Mouse (Mus musculus) MEL (cell line): Measurements from ENCODE around the gene Gng12. TPM values are rescaled to one million over a fixed set of nuclear protein-coding genes. Genes with fewer than 3 reads are reported as not detected.
A peak's percentile ranks its signal among the peaks of the same experiment; 100 is the strongest.

Source experiments
- DNase-seq: peaks from one replicate; pipeline ENCODE4 v3.0.0; 2011; ENCODE audit warnings: low read depth, low spot score
- H3K27ac ChIP-seq: 2 replicates; pipeline ENCODE4 v1.5.1; 2012; ENCODE audit warnings: low read depth, mild to moderate bottlenecking, control low read depth, low read length, moderate library complexity; ENCODE audit not compliant: control insufficient read depth
- H3K27me3 ChIP-seq, 2 experiments: fragments of 150-350 bp in 1 of 2; sonication (generic) in 1 of 2; 2 replicates each; pipeline ENCODE4 v1.6.1; 2012; ENCODE audit warnings: low read length in 2 of 2, mild to moderate bottlenecking in 2 of 2, improper control_type of control experiment in 1 of 2, moderate library complexity in 1 of 2; ENCODE audit not compliant: insufficient read depth in 2 of 2, control insufficient read depth in 1 of 2
- H3K36me3 ChIP-seq, 2 experiments: 2 replicates each; pipeline ENCODE4 v1.6.1; 2012 to 2014; ENCODE audit warnings: low read length in 2 of 2, improper control_type of control experiment in 1 of 2, inconsistent platforms in 1 of 2, mild to moderate bottlenecking in 1 of 2; ENCODE audit not compliant: insufficient read depth in 2 of 2, control insufficient read depth in 1 of 2
- H3K4me1 ChIP-seq, 2 experiments: fragments of 150-350 bp in 1 of 2; sonication (generic) in 1 of 2; 2 replicates each; pipeline ENCODE4 v1.6.1; 2012; ENCODE audit warnings: low read length in 2 of 2, improper control_type of control experiment in 1 of 2, mild to moderate bottlenecking in 1 of 2; ENCODE audit not compliant: insufficient read depth in 2 of 2, control insufficient read depth in 1 of 2
- H3K4me3 ChIP-seq, 2 experiments: fragments of 150-350 bp in 1 of 2; sonication (generic) in 1 of 2; 2 replicates each; pipeline ENCODE4 v1.5.1; 2012; ENCODE audit warnings: low read depth in 2 of 2, low read length in 2 of 2, mild to moderate bottlenecking in 2 of 2, moderate library complexity in 2 of 2, control low read depth in 1 of 2, improper control_type of control experiment in 1 of 2; ENCODE audit not compliant: control insufficient read depth in 1 of 2, insufficient read depth in 1 of 2
- H3K79me2 ChIP-seq: 2 replicates; pipeline ENCODE4 v1.6.1; 2012; ENCODE audit warnings: mild to moderate bottlenecking, low read length, moderate library complexity; ENCODE audit not compliant: control insufficient read depth, poor library complexity, insufficient read depth
- H3K9ac ChIP-seq: 2 replicates; pipeline ENCODE4 v1.6.1; 2012; ENCODE audit warnings: low read depth, mild to moderate bottlenecking, control low read depth, low read length, moderate library complexity; ENCODE audit not compliant: control insufficient read depth, poor library complexity, severe bottlenecking
- H3K9me3 ChIP-seq: fragments of 150-350 bp; sonication (generic); replicated peaks from 2 replicates; pipeline ENCODE4 v1.6.1; 2012; ENCODE audit warnings: mild to moderate bottlenecking, low read length, improper control_type of control experiment, moderate library complexity; ENCODE audit not compliant: insufficient read depth
- BHLHE40 ChIP-seq: IDR thresholded peaks from 2 replicates; pipeline ENCODE4 v1.6.1; 2012; ENCODE audit warnings: low read depth, mild to moderate bottlenecking, inconsistent platforms, low read length, improper control_type of control experiment, borderline replicate concordance
- CHD2 ChIP-seq: IDR thresholded peaks from 2 replicates; pipeline ENCODE4 v1.6.1; 2011; ENCODE audit warnings: low read length, improper control_type of control experiment
- E2F4 ChIP-seq: IDR thresholded peaks from 2 replicates; pipeline ENCODE4 v1.6.1; 2011; ENCODE audit warnings: low read depth, low read length, improper control_type of control experiment, borderline replicate concordance
- ELF1 ChIP-seq: IDR thresholded peaks from 2 replicates; pipeline ENCODE4 v1.6.1; 2014; ENCODE audit warnings: low read depth, mild to moderate bottlenecking, inconsistent platforms, low read length, improper control_type of control experiment, moderate library complexity
- EP300 ChIP-seq, 2 experiments: IDR thresholded peaks; 2 replicates each; pipeline ENCODE4 v1.6.1; 2011; ENCODE audit warnings: improper control_type of control experiment in 2 of 2, low read length in 2 of 2, low read depth in 1 of 2, mild to moderate bottlenecking in 1 of 2
- ETS1 ChIP-seq: IDR thresholded peaks from 2 replicates; pipeline ENCODE4 v1.6.1; 2012; ENCODE audit warnings: low read depth, mild to moderate bottlenecking, inconsistent platforms, low read length, improper control_type of control experiment, moderate library complexity
- GABPA ChIP-seq: IDR thresholded peaks from 2 replicates; pipeline ENCODE4 v1.6.1; 2012; ENCODE audit warnings: low read depth, mild to moderate bottlenecking, inconsistent platforms, low read length, improper control_type of control experiment, moderate library complexity
- HCFC1 ChIP-seq: IDR thresholded peaks from 2 replicates; pipeline ENCODE4 v1.6.1; 2012; ENCODE audit warnings: low read depth, mild to moderate bottlenecking, inconsistent platforms, low read length, improper control_type of control experiment, moderate library complexity
- JUND ChIP-seq: IDR thresholded peaks from 2 replicates; pipeline ENCODE4 v1.6.1; 2011; ENCODE audit warnings: low read depth, mild to moderate bottlenecking, improper control_type of control experiment, low read length
- MAFK ChIP-seq: IDR thresholded peaks from 2 replicates; pipeline ENCODE4 v1.6.1; 2011; ENCODE audit warnings: low read depth, mild to moderate bottlenecking, low read length, improper control_type of control experiment, borderline replicate concordance
- MAZ ChIP-seq: IDR thresholded peaks from 2 replicates; pipeline ENCODE4 v1.6.1; 2012; ENCODE audit warnings: low read depth, mild to moderate bottlenecking, inconsistent platforms, low read length, improper control_type of control experiment
- MEF2A ChIP-seq: IDR thresholded peaks from 2 replicates; pipeline ENCODE4 v1.6.1; 2014; ENCODE audit warnings: low read depth, mild to moderate bottlenecking, inconsistent platforms, low read length, improper control_type of control experiment; ENCODE audit not compliant: poor library complexity, insufficient replicate concordance, severe bottlenecking; ENCODE audit errors: extremely low read depth
- MXI1 ChIP-seq: IDR thresholded peaks from 2 replicates; pipeline ENCODE4 v1.6.1; 2011; ENCODE audit warnings: mild to moderate bottlenecking, low read depth, low read length, improper control_type of control experiment
- MYC ChIP-seq: IDR thresholded peaks from 2 replicates; pipeline ENCODE4 v1.6.1; 2011; ENCODE audit warnings: low read depth, mild to moderate bottlenecking, low read length, improper control_type of control experiment, moderate library complexity
- NELFE ChIP-seq: IDR thresholded peaks from 2 replicates; pipeline ENCODE4 v1.6.1; 2011; ENCODE audit warnings: low read depth, low read length, improper control_type of control experiment
- NRF1 ChIP-seq: IDR thresholded peaks from 2 replicates; pipeline ENCODE4 v1.6.1; 2014; ENCODE audit warnings: low read depth, mild to moderate bottlenecking, inconsistent platforms, low read length, improper control_type of control experiment, moderate library complexity; ENCODE audit not compliant: poor library complexity, insufficient read depth, severe bottlenecking
- POLR2A ChIP-seq, 2 experiments: IDR thresholded peaks; 2 replicates each; pipeline ENCODE4 v1.6.1; 2011 to 2012; ENCODE audit warnings: low read length in 2 of 2, mild to moderate bottlenecking in 2 of 2, control low read depth in 1 of 2, improper control_type of control experiment in 1 of 2, low read depth in 1 of 2, moderate library complexity in 1 of 2; ENCODE audit not compliant: control insufficient read depth in 1 of 2, insufficient read depth in 1 of 2, poor library complexity in 1 of 2
- POLR2AphosphoS5 ChIP-seq: IDR thresholded peaks from 2 replicates; pipeline ENCODE4 v1.6.1; 2012; ENCODE audit warnings: low read depth, borderline replicate concordance, mild to moderate bottlenecking, inconsistent platforms, low read length, moderate library complexity, mixed read lengths
- RAD21 ChIP-seq: IDR thresholded peaks from 2 replicates; pipeline ENCODE4 v1.6.1; 2011; ENCODE audit warnings: mild to moderate bottlenecking, low read depth, low read length, improper control_type of control experiment
- RCOR1 ChIP-seq: IDR thresholded peaks from 2 replicates; pipeline ENCODE4 v1.6.1; 2012; ENCODE audit warnings: low read depth, mild to moderate bottlenecking, inconsistent platforms, low read length, improper control_type of control experiment
- SIN3A ChIP-seq: IDR thresholded peaks from 2 replicates; pipeline ENCODE4 v1.6.1; 2012; ENCODE audit warnings: low read length, improper control_type of control experiment, inconsistent platforms
- SMC3 ChIP-seq: IDR thresholded peaks from 2 replicates; pipeline ENCODE4 v1.6.1; 2011; ENCODE audit warnings: low read depth, low read length, improper control_type of control experiment
- TAL1 ChIP-seq: IDR thresholded peaks from 2 replicates; pipeline ENCODE4 v1.6.1; 2012; ENCODE audit warnings: mild to moderate bottlenecking, inconsistent platforms, low read length, moderate library complexity, mixed read lengths
- TBP ChIP-seq: IDR thresholded peaks from 2 replicates; pipeline ENCODE4 v1.8.0; 2011; ENCODE audit warnings: low read depth, low read length, improper control_type of control experiment
- UBTF ChIP-seq: IDR thresholded peaks from 2 replicates; pipeline ENCODE4 v1.6.1; 2012; ENCODE audit warnings: low read depth, mild to moderate bottlenecking, inconsistent platforms, low read length, improper control_type of control experiment, moderate library complexity, borderline replicate concordance; ENCODE audit not compliant: insufficient read depth
- USF1 ChIP-seq: IDR thresholded peaks from 2 replicates; pipeline ENCODE4 v1.6.1; 2014; ENCODE audit warnings: low read depth, mild to moderate bottlenecking, inconsistent platforms, low read length, improper control_type of control experiment, moderate library complexity
- USF2 ChIP-seq, 2 experiments: IDR thresholded peaks; 2 replicates each; pipeline ENCODE4 v1.6.1; 2011 to 2012; ENCODE audit warnings: improper control_type of control experiment in 2 of 2, low read length in 2 of 2, borderline replicate concordance in 1 of 2, inconsistent platforms in 1 of 2, low read depth in 1 of 2, mild to moderate bottlenecking in 1 of 2; ENCODE audit not compliant: insufficient read depth in 1 of 2
- ZC3H11A ChIP-seq: IDR thresholded peaks from 2 replicates; pipeline ENCODE4 v1.6.1; 2012; ENCODE audit warnings: low read depth, mild to moderate bottlenecking, inconsistent platforms, low read length, improper control_type of control experiment
- ZKSCAN1 ChIP-seq: IDR thresholded peaks from 2 replicates; pipeline ENCODE4 v1.6.1; 2012; ENCODE audit warnings: low read depth, mild to moderate bottlenecking, inconsistent platforms, low read length, improper control_type of control experiment, moderate library complexity
- ZMIZ1 ChIP-seq: IDR thresholded peaks from 2 replicates; pipeline ENCODE4 v1.6.1; 2012; ENCODE audit warnings: low read depth, mild to moderate bottlenecking, inconsistent platforms, low read length, improper control_type of control experiment, moderate library complexity
- ZNF384 ChIP-seq: IDR thresholded peaks from 2 replicates; pipeline ENCODE4 v1.6.1; 2012; ENCODE audit warnings: low read depth, mild to moderate bottlenecking, inconsistent platforms, low read length, improper control_type of control experiment
- polyA plus RNA-seq, 2 experiments: library from polyadenylated mRNA; stranded (reverse) in 1 of 2; unstranded in 1 of 2; fragments of >175 nt in 1 of 2; fragments of >200 nt in 1 of 2; gene quantifications; 2 replicates each; pipeline versions ENCODE4 v1.2.1 to v1.2.4; 2012; ENCODE audit warnings: low replicate concordance in 2 of 2, low read depth in 1 of 2; ENCODE audit not compliant: insufficient read length in 2 of 2, insufficient read depth in 1 of 2, missing spikeins in 1 of 2
- total RNA-seq: library from RNA; depleted of rRNA; stranded (reverse); fragments of 300-350 nt; gene quantifications from 2 replicates; pipeline ENCODE4 v1.2.3, GENCODE M21; 2012; rRNA removed

Gene Gng12
- total RNA-seq = 13.1 and 16.8 TPM in 2 replicates
- polyA plus RNA-seq = 10 to 100 TPM in 1 of 2 experiments, not detected in 1; 44.0 TPM

GRCm38 (mm10) chr6:66896119-66896920 lies at the start of gene Gng12:
TSS of gene Gng12 (plus strand) at chr6:66896397.
- no peaks in the 10 kb centered on the region for H3K9me3 ChIP-seq
- H3K36me3 ChIP-seq = peaks cover 0 to 27% of the 10 kb centered on the region in 2 experiments; a peak in 2 of 4 replicates
- peaks cover 16 to 22% of the 10 kb centered on the region in 2 experiments for H3K4me1 ChIP-seq
- TF ChIP-seq MXI1 (no peak; the same call in 1 of the 2 replicates), CHD2 (no peak), TAL1 (no peak), ZC3H11A (no peak), RAD21 (no peak), ELF1 (no peak), UBTF (0 out of 2 replicates have a peak, but pooled peaks have one; percentile 87), ZNF384 (no peak), BHLHE40 (no peak), POLR2AphosphoS5 (no peak), EP300 (IDR thresholded peaks at IDR 0.05; ENCODE audit: low read depth in 1 of 2, low read length in 2 of 2) (no peak), NELFE (peak; percentile 48; the same call in 1 of the 2 replicates), RCOR1 (no peak), SMC3 (no peak), ZMIZ1 (no peak), USF2 (IDR thresholded peaks at IDR 0.05; ENCODE audit: borderline replicate concordance in 1 of 2, insufficient read depth in 1 of 2, low read depth in 1 of 2, low read length in 2 of 2) (no peak), SIN3A (no peak), HCFC1 (0 out of 2 replicates have a peak, but pooled peaks have one; percentile 8), MAFK (no peak), MYC (no peak), ETS1 (no peak), NRF1 (0 out of 2 replicates have a peak, but pooled peaks have one; percentile 17), ZKSCAN1 (no peak), GABPA (no peak), MAZ (no peak), JUND (no peak), USF1 (no peak), MEF2A (no peak), POLR2A (IDR thresholded peaks at IDR 0.05; ENCODE audit: control insufficient read depth in 1 of 2, insufficient read depth in 1 of 2, low read depth in 1 of 2, low read length in 2 of 2, poor library complexity in 1 of 2) (peak; percentile 48 to 75; a peak in 2 of 4 replicates), TBP (no peak), E2F4 (no peak)
- TF ChIP-seq, all 39 proteins: peak for 5
- Histone ChIP-seq H3K79me2 (peaks cover 23% of the 10 kb centered on the region), H3K27ac (0 out of 2 replicates have a peak within 1 kb of the TSS, but pooled peaks have one; percentile 10), H3K27me3 (no peaks in the 10 kb centered on the region), H3K9ac (peak within 1 kb of the TSS; percentile 75), H3K4me3 (peak within 1 kb of the TSS; percentile 80 to 82)
- peak; percentile 73 for DNase-seq
